In the genomic region with DNA sequence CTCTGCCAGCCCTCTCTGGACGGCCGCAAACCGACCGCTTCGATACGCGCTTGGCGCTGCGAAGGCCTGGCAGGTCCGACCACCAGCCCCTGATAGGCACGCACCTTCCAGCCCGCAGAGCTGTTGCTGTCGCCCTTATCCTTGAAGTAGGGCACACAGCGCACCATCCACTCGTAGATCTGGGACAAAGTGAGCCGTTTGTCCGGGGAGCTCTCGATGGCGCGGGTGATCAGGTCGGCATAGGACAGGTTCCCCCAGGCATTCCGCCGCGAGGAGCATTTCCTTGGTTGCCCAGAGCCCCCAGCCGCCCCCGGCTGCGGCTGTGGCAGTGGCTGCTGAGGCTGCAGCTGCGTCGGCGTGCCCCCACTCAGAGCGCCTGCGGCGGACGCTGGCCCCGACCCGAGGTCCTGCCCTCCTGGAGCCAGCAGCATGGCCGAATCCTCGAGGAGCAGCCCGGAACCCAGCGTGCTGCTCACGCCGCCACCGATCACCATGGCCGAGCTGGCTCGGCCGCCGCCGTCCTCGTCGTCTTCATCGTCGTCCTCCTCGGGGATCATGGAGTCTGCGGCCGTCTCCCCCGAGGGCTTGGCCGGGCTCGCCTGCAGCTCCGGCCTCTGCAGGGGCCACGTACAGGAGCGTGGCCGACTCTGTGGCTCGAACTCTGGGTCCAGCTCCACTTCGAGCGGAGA, we compare ENCODE assay signal across 8 mouse cellular contexts. TPM values are rescaled to one million over a fixed set of nuclear protein-coding genes. Genes with fewer than 3 reads are reported as not detected.
DNase-seq lines count a peak whose midpoint lies in the region; ATAC-seq and TF ChIP-seq lines count a peak whose summit lies in the region.

No protein-coding gene starts in this region.

- peak overlapping the region; percentile 48 for H3K27ac ChIP-seq in kidney, adult 2 months (ENCODE audit: insufficient read depth, low read depth, low read length)
- H3K27ac ChIP-seq in bone marrow, adult 2 months (ENCODE audit: control insufficient read depth, insufficient read depth, low read depth, low read length, poor library complexity) = peak overlapping the region; percentile 97
- no peak overlapping the region for H3K27ac ChIP-seq in forebrain, embryonic 15.5 days (replicated peaks)
- peak overlapping the region; percentile 96 for H3K27ac ChIP-seq in lung, postnatal 0 days (ENCODE audit: low read length)

- no peak for TF ChIP-seq CTCF in kidney, adult 2 months (conservative IDR thresholded peaks at IDR 0.05; ENCODE audit: insufficient read depth, insufficient read length, low read depth, low read length)
- TF ChIP-seq CTCF in bone marrow, adult 2 months (IDR thresholded peaks at IDR 0.05; ENCODE audit: control insufficient read depth, insufficient read depth, low read length) = no peak
- no peak for TF ChIP-seq CTCF in lung, postnatal 0 days (IDR thresholded peaks at IDR 0.05)

- peak overlapping the region; percentile 88 for H3K4me2 ChIP-seq in forebrain, embryonic 15.5 days (replicated peaks)
- peak overlapping the region; percentile 98 for H3K4me2 ChIP-seq in lung, postnatal 0 days (replicated peaks; ENCODE audit: low read depth, low read length)

- H3K27me3 ChIP-seq in kidney, adult 2 months (replicated peaks; ENCODE audit: control insufficient read depth, insufficient read depth, low read length) = no peaks in the 10 kb centered on the region
- H3K27me3 ChIP-seq in forebrain, embryonic 15.5 days = peaks cover 4% of the 10 kb centered on the region; the same call in 1 of the 2 replicates
- no peaks in the 10 kb centered on the region for H3K27me3 ChIP-seq in lung, postnatal 0 days (replicated peaks; ENCODE audit: insufficient read depth, low read length)

- peak overlapping the region; percentile 97 for H3K4me3 ChIP-seq in kidney, adult 2 months (ENCODE audit: insufficient read depth, low read depth, low read length)
- H3K4me3 ChIP-seq in bone marrow, adult 2 months (replicated peaks; ENCODE audit: control insufficient read depth, low read depth, low read length) = peak overlapping the region; percentile 99
- peak overlapping the region; percentile 90 for H3K4me3 ChIP-seq in forebrain, embryonic 15.5 days
- peak overlapping the region; percentile 85 for H3K4me3 ChIP-seq in lung, postnatal 0 days (ENCODE audit: low read depth, low read length)

- H3K9ac ChIP-seq in forebrain, embryonic 15.5 days (replicated peaks) = peak overlapping the region; percentile 81
- peak overlapping the region; percentile 88 for H3K9ac ChIP-seq in lung, postnatal 0 days (replicated peaks; ENCODE audit: low read depth)

- WGBS in kidney, adult 2 months = 10% methylated on average over 65 of the region's 65 CpGs
- WGBS in bone marrow, adult 2 months = 2% methylated on average over 65 of the region's 65 CpGs
- WGBS in forebrain, embryonic 15.5 days = under 1% methylated on average over 65 of the region's 65 CpGs
- WGBS in lung, postnatal 0 days = 3% methylated on average over 60 of the region's 65 CpGs

- ATAC-seq in forebrain, embryonic 15.5 days (replicated peaks) = no peak
- no peak for ATAC-seq in lung, postnatal 0 days

- no peak for DNase-seq in kidney, adult 2 months
- DNase-seq in kidney, adult 11 months = no peak
- DNase-seq in kidney, adult 9 months = peak; percentile 34
- DNase-seq in lung, postnatal 0 days (ENCODE audit: low spot score) = no peak
- DNase-seq in spleen, adult 18-20 months = peak; percentile 16 to 27
- no peak for DNase-seq in ovary, postnatal 36 days (ENCODE audit: low spot score)

- peaks cover 29% of the 10 kb centered on the region for H3K4me1 ChIP-seq in kidney, adult 2 months (ENCODE audit: control insufficient read depth, insufficient read depth, low read length)
- peaks cover 8% of the 10 kb centered on the region; the same call in 1 of the 2 replicates for H3K4me1 ChIP-seq in bone marrow, adult 2 months (ENCODE audit: control insufficient read depth, insufficient read depth, low read length)
- H3K4me1 ChIP-seq in forebrain, embryonic 15.5 days = peaks cover 43% of the 10 kb centered on the region
- H3K4me1 ChIP-seq in lung, postnatal 0 days (ENCODE audit: insufficient read depth, low read depth, low read length) = peaks cover 27% of the 10 kb centered on the region

- TF ChIP-seq POLR2A in kidney, adult 2 months (IDR thresholded peaks at IDR 0.05; ENCODE audit: low read depth, low read length) = no peak
- no peak for TF ChIP-seq POLR2A in bone marrow, adult 2 months (IDR thresholded peaks at IDR 0.05; ENCODE audit: borderline replicate concordance, control insufficient read depth, low read depth, low read length)

- peaks cover 3% of the 10 kb centered on the region for H3K36me3 ChIP-seq in kidney, adult 2 months (ENCODE audit: control insufficient read depth, insufficient read depth, low read length)
- no peaks in the 10 kb centered on the region for H3K36me3 ChIP-seq in forebrain, embryonic 15.5 days
- 0 out of 2 replicates have a peak, but pooled peaks cover 2% of the 10 kb centered on the region for H3K36me3 ChIP-seq in lung, postnatal 0 days (ENCODE audit: insufficient read depth, low read length)

- TF ChIP-seq EP300 in lung, postnatal 0 days (IDR thresholded peaks at IDR 0.05) = no peak

- no peaks in the 10 kb centered on the region for H3K9me3 ChIP-seq in forebrain, embryonic 15.5 days
- H3K9me3 ChIP-seq in lung, postnatal 0 days (ENCODE audit: low read length) = no peaks in the 10 kb centered on the region

RNA-seq across cellular contexts. Expression of gene Foxo3, which starts 1.7 kb away (rescaled TPM):
- polyA plus RNA-seq in kidney, adult 2 months (2012; rRNA removed) = 29.2 and 35.5 TPM in 2 replicates
- 34.9 and 51.5 TPM in 2 replicates for polyA plus RNA-seq in bone marrow, adult 2 months (2011; ENCODE audit: insufficient read depth, insufficient read length, low replicate concordance, missing spikeins)
- 4.6 and 5.3 TPM in 2 replicates for polyA plus RNA-seq in forebrain, embryonic 15.5 days (2015; fragmentation: Nextera tagmentation; extraction: Ambion mirVana)
- polyA plus RNA-seq in lung, postnatal 0 days (2015; fragmentation: Nextera tagmentation; extraction: Ambion mirVana) = 15.2 and 22.9 TPM in 2 replicates

Comparison
In these comparisons a context has a peak if more than half of its experiments do, and no peak if none do; other contexts are left out.
1. DNase-seq: peak in kidney, adult 9 months (single experiment) and spleen, adult 18-20 months (2 of 2); none in kidney, adult 2 months (single experiment), kidney, adult 11 months (single experiment), lung, postnatal 0 days (single experiment) and ovary, postnatal 36 days (single experiment).
2. Peak in every context shown above with its lines, with median percentiles within 50 percentile points of each other: H3K4me3 ChIP-seq.